Mouse (Mus musculus): Measurements from ENCODE around the gene Gna13.

- TF ChIP-seq CTCF (IDR thresholded peaks at IDR 0.05; ENCODE audit: low read depth, low read length): no peak
- TF ChIP-seq GATA1 (IDR thresholded peaks at IDR 0.05; ENCODE audit: borderline replicate concordance, low read length): no peak
- no peak for TF ChIP-seq POLR2AphosphoS5 (IDR thresholded peaks at IDR 0.05; ENCODE audit: insufficient replicate concordance, low read depth, low read length)
Measured at GRCm38 (mm10) chr11:109417472-109418040, 54.9 kb downstream of the Gna13 start.

Measured in G1E (cell line).